Mouse (Mus musculus): ENCODE data around the gene Arhgef12.

GRCm38 (mm10) chr9:43000595-43001250 lies 106.3 kb downstream of the Arhgef12 start:
- TF ChIP-seq POLR2A (IDR thresholded peaks at IDR 0.05; ENCODE audit: low read depth, low read length) (no peak), CTCF (IDR thresholded peaks at IDR 0.05; ENCODE audit: extremely low read depth, insufficient read length, insufficient replicate concordance, low read depth, low read length) (no peak)
